Mouse (Mus musculus) gastrocnemius, postnatal 36 days (tissue): ENCODE data around the gene Tbc1d10c. TPM values are rescaled to one million over a fixed set of nuclear protein-coding genes. Genes with fewer than 3 reads are reported as not detected.

Experiments used
- microRNA-seq, 2 experiments: library from miRNA; unstranded; fragments of <30 nt; microRNA quantifications; one replicate each; pipeline ENCODE4 v1.2.0; 2021
- total RNA-seq, 2 experiments: library from RNA; stranded (reverse); gene quantifications; 2 replicates each; pipeline ENCODE4 v1.2.3; 2021

The Tbc1d10c gene
- total RNA-seq, 2 experiments from 2014 or later, result 4.7 to 5.6 TPM

Small RNAs within 50 kb of the gene (microRNA-seq; reads per million reads assigned to microRNA genes)
- 0 reads per million in 2 experiments for gene Gm26115

Other genes starting within 250 kb of the Tbc1d10c start
- gene Aldh3b3, start 232.6 kb downstream of the Tbc1d10c start, total RNA-seq, result not detected
- gene Aldh3b2, start 219.0 kb downstream of the Tbc1d10c start, total RNA-seq, result under 1 TPM; 0.20 to 0.23 TPM
- 1 to 10 TPM; 2.0 to 3.2 TPM for gene Acy3, start 204.7 kb downstream of the Tbc1d10c start, total RNA-seq
- not detected for gene Tbx10, start 198.5 kb downstream of the Tbc1d10c start, total RNA-seq
- 10 to 100 TPM; 22.5 to 23.0 TPM for gene Nudt8, start 190.7 kb downstream of the Tbc1d10c start, total RNA-seq
- gene Gm49405, start 190.7 kb downstream of the Tbc1d10c start, total RNA-seq, result under 1 TPM; 0.13 to 0.20 TPM
- under 1 TPM; 0.79 to 0.82 TPM for gene Doc2g, start 188.0 kb downstream of the Tbc1d10c start, total RNA-seq
- 100 to 1,000 TPM; 417 to 445 TPM for gene Ndufv1, start 178.5 kb downstream of the Tbc1d10c start, total RNA-seq
- gene Gstp1, start 153.3 kb downstream of the Tbc1d10c start, total RNA-seq, result 100 to 1,000 TPM; 344 to 368 TPM
- 100 to 1,000 TPM; 148 to 162 TPM for gene Gstp2, start 145.3 kb downstream of the Tbc1d10c start, total RNA-seq
- gene Gstp3, start 131.7 kb downstream of the Tbc1d10c start, total RNA-seq, result not detected
- gene Cabp2, start 109.7 kb downstream of the Tbc1d10c start, total RNA-seq, result not detected
- 10 to 100 TPM; 20.0 to 22.3 TPM for gene Cdk2ap2, start 94.1 kb downstream of the Tbc1d10c start, total RNA-seq
- gene Pitpnm1, start 91.3 kb downstream of the Tbc1d10c start, total RNA-seq, result 1 to 10 TPM; 3.8 to 4.0 TPM
- 10 to 100 TPM; 58.2 to 68.0 TPM for gene Aip, start 65.4 kb downstream of the Tbc1d10c start, total RNA-seq
- gene Gpr152, start 51.5 kb downstream of the Tbc1d10c start, total RNA-seq, result not detected
- gene Cabp4, start 47.3 kb downstream of the Tbc1d10c start, total RNA-seq, result not detected
- gene Coro1b, start 42.7 kb downstream of the Tbc1d10c start, total RNA-seq, result 10 to 100 TPM; 13.9 to 15.3 TPM
- 1 to 10 TPM in 1 of 2 experiments, under 1 TPM in 1; 0.86 to 1.8 TPM for gene Ptprcap, start 37.7 kb downstream of the Tbc1d10c start, total RNA-seq
- 10 to 100 TPM; 25.2 to 26.8 TPM for gene Rps6kb2, start 27.9 kb downstream of the Tbc1d10c start, total RNA-seq
- 10 to 100 TPM; 26.0 to 26.2 TPM for gene Carns1, start 15.8 kb downstream of the Tbc1d10c start, total RNA-seq
- 100 to 1,000 TPM; 196 to 211 TPM for gene Ppp1ca, start 781 bp upstream of the Tbc1d10c start, total RNA-seq
- gene Rad9a, start 10.4 kb upstream of the Tbc1d10c start, total RNA-seq, result 1 to 10 TPM; 2.3 to 2.9 TPM
- under 1 TPM; 0.52 to 0.61 TPM for gene Clcf1, start 23.0 kb upstream of the Tbc1d10c start, total RNA-seq
- not detected for gene AC109138.7, start 23.1 kb upstream of the Tbc1d10c start, total RNA-seq
- 10 to 100 TPM; 16.0 to 21.1 TPM for gene Pold4, start 40.6 kb upstream of the Tbc1d10c start, total RNA-seq
- 1 to 10 TPM; 2.4 to 3.0 TPM for gene Ssh3, start 77.9 kb upstream of the Tbc1d10c start, total RNA-seq
- under 1 TPM; 0.23 to 0.27 TPM for gene Ankrd13d, start 91.9 kb upstream of the Tbc1d10c start, total RNA-seq
- gene Grk2, start 114.9 kb upstream of the Tbc1d10c start, total RNA-seq, result 10 to 100 TPM; 41.5 to 52.0 TPM
- gene Kdm2a, start 207.0 kb upstream of the Tbc1d10c start, total RNA-seq, result 10 to 100 TPM; 26.5 to 32.2 TPM
- gene Rhod, start 248.1 kb upstream of the Tbc1d10c start, total RNA-seq, result under 1 TPM; 0.39 to 0.69 TPM